Mouse (Mus musculus): ENCODE results near the gene Hsf2bp. TPM values are rescaled to one million over a fixed set of nuclear protein-coding genes. Genes with fewer than 3 reads are reported as not detected.

The Hsf2bp gene
- total and polyA plus RNA-seq, 3 experiments: 0.58 to 1.4 TPM; not detected in 1

DNA sequence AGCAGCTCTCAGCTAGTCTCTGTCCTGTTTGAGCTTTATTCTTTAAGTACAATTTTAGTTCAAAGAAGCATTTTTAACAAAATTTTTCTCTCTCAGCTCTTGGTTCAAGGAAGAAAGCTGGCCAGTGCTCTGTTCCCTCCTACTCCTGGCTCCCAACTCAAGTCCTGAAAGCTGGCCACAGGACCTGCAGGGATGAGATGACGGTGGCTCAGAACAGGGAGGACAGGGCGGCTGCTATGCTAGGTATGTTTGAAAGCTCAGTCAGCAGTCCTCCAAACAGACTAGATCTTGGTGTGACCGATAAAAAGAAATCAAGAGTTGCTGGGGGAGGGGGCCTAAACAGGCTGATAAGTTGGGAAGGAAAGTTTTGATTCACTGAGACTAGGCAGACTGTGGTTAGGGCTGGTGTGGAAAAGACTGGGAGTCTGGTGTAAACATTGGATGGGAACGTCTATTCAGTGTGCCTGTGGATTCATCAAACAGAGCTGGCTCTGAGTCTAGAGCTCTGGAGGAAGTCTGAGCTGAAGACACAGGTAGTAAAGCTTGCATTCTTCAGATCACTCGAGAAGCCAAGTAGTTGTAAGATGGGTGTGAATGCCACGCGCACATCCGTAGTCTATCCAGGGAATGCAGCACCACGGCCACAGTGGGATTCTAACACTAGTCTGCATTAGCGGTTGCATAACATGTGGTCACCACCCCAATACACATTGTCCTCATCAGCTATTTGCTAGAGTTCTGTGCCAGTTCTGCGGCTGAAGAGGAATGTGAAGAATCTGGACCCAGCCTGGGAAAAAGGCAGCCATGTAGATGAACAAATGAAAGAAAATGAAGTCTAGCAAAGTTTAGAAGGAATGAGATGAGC, 53.6 kb downstream of the Hsf2bp start:
- peak; percentile 8 for DNase-seq

DNA sequence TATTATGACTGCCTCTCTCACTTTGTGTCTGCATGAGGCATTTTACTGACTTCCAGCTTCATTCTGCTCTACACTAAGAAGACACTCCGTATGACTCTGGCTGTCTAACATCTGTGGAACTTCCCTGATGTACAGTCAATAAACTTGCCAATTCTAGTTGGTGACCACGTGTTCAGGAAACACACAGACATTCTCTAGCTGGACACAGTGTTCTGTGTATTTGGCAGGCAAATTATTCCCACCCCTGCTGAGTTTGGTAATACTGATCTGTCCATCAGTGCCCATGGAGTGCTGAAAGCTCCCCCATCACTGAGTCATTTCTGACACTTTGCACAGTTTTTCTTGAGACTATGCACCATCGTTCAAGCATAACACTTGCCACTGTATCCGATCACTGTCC, 56.3 kb downstream of the Hsf2bp start:
- no peak for DNase-seq

DNA sequence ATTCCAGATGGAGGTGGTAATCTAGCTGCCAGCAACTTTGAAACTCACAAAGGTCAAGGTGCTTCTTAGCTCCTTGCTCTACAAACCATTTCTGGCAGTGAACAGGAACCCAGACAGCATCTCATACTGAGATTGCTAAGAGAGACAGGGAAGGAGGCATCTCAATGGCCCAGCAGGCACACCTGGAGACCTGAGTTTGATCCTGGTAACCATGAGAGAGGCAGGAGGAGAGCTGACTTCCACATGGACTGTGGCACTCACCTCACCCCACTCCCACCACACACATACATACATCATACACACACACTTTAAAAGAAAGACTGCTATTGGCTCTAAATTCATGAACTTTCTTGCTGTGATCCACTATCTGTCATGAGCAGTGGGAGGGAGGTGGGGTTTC, 59.0 kb downstream of the Hsf2bp start:
- DNase-seq: no peak

DNA sequence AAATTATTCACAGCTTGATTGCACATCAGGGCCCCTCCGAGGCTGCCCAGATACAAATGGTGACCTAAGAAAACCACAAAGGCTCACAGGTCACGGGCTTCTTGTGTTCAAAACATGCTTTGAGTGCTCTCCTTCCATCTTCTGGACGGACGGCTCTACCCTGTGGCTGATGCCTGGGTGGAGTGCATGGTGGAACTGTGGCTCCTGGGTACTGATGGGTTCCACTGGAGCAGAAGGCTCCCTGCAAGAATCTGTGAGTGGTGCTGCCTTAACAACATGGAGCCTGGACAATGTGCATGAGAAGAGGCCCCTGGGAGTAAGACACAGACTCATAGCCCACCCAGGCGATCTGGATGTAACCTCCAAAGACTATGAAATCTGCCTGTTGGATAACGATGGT, 59.6 kb downstream of the Hsf2bp start:
- no peak for DNase-seq

DNA sequence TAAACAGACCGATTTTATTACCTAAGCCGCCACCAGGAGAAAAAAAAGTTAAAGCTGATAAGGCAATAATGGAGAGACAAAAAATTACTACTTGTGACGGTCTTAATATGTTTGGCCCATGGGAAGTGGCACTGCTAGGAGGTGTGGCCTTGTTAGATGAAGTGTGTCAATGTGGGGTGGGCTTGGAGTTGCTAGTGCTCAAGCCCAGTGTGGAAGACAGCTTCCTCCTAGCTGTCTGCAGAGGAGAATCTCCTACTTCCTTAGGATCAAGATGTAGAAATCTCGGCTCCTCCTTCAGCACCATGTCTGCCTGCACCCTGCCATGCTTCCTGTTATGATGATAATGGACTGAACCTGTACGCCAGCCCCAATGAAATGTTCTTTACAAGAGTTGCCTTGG, 61.5 kb downstream of the Hsf2bp start:
- no peak for DNase-seq

DNA sequence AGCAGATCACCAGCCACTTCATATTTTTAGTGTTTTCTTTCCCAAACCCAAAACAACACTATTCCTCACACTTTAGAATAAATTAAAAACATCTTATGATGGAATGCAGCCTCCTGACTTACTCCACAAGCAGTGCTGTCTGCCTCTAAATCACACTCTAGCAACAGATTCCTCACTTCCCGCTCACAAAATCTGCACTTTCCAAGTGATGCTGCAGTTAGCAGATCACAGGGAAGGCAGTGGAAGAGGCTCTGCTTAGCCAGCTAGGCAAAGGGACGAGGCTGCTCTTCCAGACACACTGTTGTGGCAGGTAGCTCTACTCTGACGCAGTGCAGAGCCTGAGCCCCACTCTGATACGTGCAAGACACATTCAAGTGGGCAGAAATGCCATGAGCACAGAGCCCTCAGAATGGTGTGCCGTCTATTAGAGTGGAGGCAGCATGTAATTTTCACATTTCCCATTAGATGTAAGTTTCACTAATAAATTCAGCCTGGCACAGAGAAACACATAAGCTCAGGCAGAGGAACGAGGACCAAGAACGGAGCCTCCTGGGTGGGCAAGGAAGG, 62.4 kb downstream of the Hsf2bp start:
- no peak for DNase-seq

DNA sequence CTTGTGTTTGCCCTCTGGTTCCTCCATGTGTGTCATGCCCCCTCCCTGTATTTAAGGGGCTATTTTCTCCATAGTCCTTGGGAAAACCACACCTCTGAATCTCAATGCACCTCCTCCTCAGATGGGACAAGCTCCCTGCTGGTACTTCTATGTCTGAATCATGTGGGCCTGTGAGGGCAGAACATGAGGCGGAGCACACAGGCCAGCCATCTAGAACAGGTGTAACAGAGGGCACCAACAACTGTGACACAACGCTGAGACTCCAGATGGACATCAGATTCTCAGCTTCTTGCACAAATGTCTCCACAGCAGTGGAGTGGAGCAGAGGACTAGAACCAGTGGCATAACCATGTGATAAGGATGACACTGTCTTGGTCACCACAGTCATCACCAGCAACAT, 65.3 kb downstream of the Hsf2bp start:
- no peak for DNase-seq

DNA sequence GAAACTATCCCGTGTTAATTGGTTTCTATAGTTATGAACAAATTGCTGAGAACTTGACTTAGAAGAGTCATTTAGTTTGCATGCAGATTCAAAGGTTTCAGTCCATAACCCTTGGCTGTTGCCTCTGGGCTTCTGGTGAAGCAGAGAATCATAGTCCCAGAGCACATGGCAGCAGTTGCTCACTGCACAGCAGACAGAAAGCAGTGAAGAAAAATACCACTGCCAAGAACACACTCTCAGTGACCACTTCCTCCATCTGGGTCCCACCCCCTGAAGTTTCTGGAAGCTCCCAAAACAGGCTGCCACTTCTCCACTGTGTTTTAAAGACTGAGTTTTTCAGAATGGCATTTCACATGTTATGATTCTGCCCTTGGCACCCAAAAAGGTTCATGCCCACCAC, 67.3 kb downstream of the Hsf2bp start:
- DNase-seq: no peak

DNA sequence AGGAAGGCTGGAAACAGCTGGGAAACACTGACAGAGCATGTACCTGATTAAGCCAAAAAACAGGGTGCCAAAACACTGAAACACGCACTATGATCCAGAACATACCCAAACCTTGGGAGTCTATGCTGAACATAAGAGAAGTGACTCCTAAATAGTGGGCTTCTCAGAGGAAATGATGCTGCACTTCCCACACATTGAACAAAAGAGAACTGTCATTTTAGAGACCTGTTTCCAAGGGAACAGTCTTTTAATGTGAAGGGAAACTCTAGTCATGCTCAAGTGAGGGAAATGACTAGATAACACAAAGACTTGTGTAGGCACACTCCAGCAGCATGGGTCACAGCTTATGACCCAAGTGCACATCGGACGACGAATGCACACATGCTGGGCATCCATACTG, 68.8 kb downstream of the Hsf2bp start:
- no peak for DNase-seq

DNA sequence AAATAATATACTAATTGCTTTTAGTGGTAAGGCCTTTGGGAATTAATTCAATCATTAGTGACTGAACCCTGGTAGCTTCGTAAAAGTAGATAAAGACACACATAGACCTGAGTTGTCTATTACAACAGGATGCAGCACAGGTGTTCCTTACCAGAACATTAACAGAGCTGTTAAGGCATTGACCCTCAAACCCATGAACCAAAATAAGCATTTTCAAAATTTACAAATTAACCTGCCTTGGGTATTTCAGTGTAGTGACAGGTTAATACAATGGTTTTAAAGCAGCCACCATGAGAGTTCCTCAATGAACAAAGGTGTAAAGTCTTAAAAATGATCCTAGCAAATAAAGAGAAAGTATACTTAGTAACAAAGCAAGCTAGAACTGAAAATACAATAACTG, 69.6 kb downstream of the Hsf2bp start:
- DNase-seq: no peak

DNA sequence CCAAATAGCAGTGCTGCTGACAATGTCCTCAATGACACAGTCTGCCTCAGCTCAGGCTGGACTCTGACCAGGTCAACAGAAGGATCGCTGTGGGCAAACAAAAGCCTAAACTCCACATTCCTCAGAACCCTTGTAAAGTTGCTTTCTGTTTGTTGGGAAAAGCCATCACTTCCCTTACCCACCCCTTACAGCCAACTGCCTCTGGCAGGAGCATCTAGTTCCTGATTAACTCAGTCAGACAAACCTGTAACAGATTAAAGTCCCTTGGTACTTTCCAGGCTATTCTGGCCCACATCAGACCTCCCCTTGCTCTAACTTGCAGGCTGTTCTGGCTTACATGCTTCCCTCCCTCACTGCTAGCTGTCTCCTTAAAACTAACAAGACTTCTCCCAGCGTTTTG, 70.5 kb downstream of the Hsf2bp start:
- DNase-seq: no peak

DNA sequence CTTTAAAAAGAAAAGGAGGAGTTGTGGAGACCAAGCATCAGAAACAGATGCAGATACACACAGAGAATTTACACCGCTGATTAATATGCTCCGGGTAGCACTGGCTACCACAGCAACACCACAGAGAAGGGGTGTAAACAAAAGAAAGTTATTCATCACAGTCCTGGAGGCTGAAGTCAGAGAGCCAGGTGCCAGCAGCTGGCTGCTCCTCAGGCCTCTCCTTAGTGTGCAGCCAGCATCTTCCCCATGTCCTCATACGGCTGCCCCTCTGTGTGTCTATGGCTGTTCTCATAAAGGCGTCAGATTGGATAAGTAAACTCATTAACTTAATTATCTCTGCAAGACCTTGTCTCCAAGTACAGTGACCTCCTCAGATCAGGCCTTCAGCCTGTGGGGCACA, 73.2 kb downstream of the Hsf2bp start:
- DNase-seq: no peak

DNA sequence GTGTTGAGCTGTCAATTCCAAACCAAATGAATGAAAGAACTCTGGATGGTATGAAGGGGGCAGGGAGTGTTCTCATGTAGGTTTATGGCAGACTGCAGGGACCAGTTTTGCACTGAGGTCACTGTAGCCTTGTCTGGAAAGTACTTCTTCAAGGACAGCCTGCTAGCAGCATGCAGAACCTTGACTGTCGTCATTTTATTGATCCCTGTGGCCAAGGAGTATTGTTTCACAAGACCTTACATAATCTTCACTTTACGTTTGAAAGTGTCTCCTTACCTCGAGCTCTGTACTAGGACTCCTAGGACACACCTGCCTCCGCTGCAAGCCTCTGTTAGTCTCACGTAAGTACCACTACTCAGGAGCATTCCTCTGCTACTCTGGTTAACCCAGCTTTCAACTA, 73.9 kb downstream of the Hsf2bp start:
- no peak for DNase-seq

DNA sequence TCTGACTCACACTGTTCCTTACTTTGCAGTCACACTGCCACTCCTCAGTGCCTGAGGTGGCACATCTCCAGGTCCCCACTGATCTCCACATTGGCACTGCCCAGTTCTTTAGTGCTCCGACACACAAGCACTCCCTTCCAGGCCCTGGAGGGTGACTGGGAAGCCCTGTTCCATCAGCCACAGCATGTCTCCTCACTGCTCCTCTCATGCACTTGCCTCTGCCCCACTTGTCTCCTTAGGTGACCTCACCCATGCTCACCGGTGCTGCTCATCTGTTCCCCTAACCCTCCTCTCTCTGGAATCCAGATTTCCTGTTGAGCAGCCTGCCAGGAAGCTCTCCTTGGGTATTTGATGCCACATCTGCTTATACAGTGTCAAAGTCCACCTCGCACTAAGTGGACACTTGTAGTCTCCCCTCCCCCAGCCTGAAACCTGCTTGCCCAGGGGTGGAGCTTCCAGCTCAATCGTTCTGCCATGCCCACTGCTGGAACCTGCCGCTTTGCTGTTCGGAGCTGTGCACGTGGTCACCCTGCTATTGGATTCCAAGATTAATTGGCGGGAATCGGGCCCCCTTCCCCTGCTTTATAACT, 81.5 kb downstream of the Hsf2bp start:
- no peak for DNase-seq

DNA sequence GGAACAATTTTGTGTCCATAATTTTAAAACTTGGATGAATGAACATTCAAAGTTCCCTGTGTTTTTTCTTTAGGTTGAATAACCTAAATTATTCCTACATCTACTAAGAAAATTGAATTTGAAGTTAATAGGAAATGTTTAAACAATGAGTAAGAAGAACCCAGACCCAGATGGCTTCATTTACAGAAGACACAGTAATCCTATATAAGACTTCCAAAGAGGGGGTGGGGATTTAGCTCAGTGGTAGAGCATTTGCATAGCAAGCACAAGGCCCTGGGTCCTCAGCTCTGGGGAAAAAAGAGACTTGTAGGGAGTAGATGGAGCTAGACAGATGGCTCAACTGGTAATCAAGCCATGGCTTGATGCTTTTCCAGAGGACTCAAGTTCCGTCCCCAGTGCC, 87.1 kb downstream of the Hsf2bp start:
- DNase-seq: no peak

DNA sequence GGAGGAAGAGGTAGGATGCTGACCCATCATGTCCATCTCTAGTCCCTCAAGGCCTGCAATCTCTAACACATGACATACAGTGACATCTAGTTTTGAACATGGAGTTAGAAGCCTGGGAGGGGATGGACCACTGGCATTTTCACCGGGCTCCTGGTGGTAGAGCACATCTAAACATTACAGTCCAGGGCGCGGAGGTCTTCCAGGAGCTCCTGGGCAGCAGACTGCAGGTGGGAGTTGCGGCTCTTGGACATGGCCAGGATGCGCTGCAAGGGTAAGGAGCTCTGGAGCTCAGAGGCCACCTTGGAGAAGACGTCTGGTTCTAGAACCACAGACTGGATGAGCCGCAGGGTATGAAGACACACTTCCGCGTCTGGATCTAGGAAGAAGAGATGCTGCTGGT, 89.7 kb downstream of the Hsf2bp start:
- DNase-seq: no peak

DNA sequence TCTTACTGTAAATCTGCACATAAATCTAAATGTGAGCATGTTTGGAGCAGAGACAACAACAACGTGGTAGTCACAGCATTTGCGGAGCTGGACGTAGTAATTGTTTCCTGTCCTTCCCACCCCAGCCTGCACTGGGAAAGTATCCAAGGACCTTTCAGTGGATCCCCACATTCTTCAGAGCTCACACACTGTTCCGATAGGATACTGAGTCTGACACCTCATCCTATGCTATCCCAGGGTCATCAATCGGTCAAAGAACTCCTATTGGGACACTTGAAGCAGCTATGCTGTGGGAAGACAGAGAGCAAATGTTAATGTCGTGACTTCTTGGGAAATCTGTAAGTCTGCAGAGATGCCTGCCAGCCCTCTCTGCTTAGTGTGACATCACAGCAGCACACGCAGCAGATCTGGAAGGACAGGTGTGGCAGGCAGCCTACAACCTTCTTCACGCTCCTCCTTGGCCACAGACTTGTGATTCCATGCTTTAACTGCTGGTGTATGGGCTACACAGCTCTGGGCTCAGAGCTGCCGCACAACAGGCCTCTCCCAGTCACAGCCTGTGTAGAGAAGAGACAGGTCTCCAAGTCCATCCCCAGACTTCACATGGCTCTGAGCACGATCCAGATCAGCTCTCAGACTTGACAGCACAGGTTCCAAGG, 92.1 kb downstream of the Hsf2bp start:
- DNase-seq: peak; percentile 26

DNA sequence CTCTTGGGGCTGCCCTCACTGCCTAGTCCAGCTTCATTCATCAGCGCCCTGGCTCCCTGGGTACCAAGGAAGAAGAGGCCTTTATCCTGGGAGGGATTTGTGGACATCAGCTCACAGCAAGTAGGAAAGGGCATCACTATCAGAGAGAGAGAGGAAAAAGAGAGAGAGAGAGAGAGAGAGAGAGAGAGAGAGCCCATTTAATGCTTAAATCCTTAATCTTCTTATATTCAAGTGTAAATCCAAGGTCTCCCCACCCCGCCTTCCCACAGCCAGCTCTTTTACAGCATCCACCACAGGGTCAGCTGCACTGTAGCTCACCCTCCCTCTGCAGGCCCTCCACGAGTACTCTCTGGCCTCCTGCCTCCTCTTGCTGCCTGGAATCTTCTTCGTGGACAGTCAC, 94.5 kb downstream of the Hsf2bp start:
- no peak for DNase-seq

DNA sequence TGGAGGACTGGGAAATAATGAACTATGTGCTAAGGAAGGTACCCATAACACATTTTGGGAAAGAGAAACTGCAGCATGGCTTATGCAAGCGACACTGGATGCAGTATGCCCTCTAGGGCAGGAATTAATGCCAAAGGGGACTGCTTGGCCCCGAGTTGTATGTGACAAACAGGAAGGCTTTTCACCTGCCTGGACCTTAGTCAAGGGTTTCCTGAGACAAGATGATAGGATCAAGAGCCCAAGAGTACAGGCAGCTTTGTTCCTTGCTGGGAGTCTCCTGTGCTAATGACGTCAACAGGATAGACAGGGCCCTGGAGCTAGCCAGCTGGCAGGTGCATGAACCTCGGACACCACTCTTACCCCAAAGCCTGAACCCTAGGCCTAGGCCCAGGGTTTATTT, 95.5 kb downstream of the Hsf2bp start:
- peak; percentile 37 for DNase-seq

DNA sequence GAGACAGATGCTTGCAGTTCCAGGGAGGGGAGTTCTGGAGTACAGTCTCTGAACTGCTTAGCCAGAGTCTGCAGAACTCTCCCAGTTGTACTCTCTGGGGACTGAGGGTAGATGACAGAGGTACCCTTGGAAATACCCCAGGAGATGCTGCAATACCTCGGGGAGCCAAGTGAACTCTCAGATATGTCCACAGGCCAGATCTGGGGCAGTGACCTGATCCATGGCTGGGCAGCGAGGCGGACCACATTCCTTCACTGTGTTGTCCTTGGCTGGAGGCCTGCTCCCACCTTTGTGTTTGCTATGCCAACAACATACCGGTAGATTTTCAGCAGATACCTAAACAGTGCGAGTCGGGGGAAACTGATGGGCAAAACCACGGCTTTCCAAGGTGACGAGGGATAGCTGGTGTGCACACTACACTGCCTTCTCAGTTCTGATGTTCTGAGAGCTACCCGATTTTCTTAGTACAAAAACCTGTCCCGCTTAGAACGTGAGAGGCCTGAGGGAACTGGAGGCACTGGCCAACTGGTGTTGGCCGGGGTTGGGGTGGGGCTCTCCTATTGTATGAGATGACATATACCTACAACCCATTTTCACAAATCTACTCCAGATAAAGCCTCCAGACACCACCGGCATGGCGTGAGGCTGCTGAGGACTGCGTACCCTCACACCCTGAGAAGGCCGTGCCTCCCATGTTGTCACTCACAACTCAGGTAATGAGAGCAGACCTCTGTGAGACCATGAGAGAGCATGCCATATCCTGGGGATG, 96.7 kb downstream of the Hsf2bp start:
- peak; percentile 48 for DNase-seq

DNA sequence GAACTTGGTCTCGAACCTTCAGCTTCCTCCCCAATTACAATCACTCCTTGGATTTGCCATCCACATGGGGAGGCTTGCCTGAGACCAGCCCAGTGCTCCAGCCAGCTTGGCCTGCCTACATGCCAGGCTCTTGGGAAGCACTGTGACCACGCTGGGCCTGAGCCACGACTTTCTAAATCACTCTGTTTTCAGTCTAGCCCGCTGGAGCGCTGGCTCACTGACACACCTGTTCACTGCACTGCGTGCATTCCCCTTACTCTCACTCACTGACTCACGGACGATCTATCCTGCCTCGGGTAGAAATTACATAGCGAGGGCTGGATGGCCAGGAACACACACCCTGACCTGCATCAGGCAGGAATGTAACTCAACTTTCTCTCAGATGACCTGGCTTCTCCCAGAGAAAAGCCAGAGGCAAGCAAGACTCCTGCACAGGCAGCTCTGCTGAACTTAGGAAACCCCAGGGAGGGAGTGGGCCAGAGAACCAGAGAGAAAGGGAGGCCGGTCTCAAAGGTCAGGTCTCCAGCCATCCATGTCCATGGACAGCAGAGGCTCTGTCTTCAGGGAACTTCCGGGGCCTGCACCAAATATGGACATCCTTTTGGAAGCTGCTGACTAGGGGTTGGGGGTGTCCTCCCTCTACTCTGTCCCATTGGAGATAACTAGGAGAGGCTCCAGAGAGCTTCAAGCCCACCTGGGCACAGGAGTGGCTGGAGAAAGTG, 97.4 kb downstream of the Hsf2bp start:
- no peak for DNase-seq

DNA sequence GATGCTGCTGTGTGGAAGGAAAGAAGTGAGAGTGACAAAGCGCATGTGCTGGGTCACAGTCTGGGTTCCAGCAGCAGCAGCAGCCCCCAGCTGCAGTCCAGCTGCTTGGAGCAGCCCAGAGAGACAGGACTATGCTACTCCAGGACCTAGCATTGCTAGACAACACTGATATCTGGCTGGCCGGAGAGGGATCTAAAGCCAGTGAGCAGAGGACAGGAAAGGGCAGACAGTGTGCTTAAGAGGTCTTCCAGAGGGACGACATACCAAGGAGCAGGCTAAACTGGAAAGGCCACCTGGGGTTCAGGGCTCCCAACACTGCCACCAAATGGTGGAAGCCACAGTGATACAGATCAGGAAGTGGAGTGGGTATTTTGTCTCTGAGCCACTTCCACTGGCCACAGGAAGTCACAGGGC, 99.0 kb downstream of the Hsf2bp start:
- peak; percentile 57 for DNase-seq
